33 mouse cellular contexts compared by ENCODE assay signal in genomic region chr5:112032036-112032435, GRCm38 (mm10).
DNase-seq lines count a peak whose midpoint lies in the region; ATAC-seq lines count a peak whose summit lies in the region.
"Had no signal": no experiment of that assay in that cellular context is flagged by ENCODE, and none has a peak within 500 bp of the region (broad histone marks: within the 10 kb centered on the region; RNA-seq: fewer than 3 reads in every experiment).

No protein-coding gene starts in this region.

- no peak overlapping the region for H3K9ac ChIP-seq in lung, embryonic 15.5 days
- H3K9ac ChIP-seq: embryonic facial prominence, embryonic 13.5 days; forebrain, embryonic 12.5 days; forebrain, embryonic 15.5 days; heart, embryonic 13.5 days; hindbrain, embryonic 14.5 days had no signal

- no peak overlapping the region for H3K4me2 ChIP-seq in lung, embryonic 15.5 days
- H3K4me2 ChIP-seq: embryonic facial prominence, embryonic 13.5 days; forebrain, embryonic 12.5 days; forebrain, embryonic 15.5 days; heart, embryonic 13.5 days; hindbrain, embryonic 14.5 days had no signal

- H3K27me3 ChIP-seq in lung, embryonic 15.5 days: no peaks in the 10 kb centered on the region
- H3K27me3 ChIP-seq: forebrain, embryonic 15.5 days had no signal

- H3K4me3 ChIP-seq in lung, embryonic 15.5 days: no peak overlapping the region
- H3K4me3 ChIP-seq: embryonic facial prominence, embryonic 10.5 days; embryonic facial prominence, embryonic 13.5 days; erythroblast, embryonic 14.5 days; forebrain, embryonic 12.5 days; forebrain, embryonic 15.5 days; gastrocnemius, adult 2 months; heart, embryonic 10.5 days; heart, embryonic 13.5 days had no signal

- DNase-seq in lung, postnatal 25 days (ENCODE audit: low spot score): no peak
- peak; percentile 79 for DNase-seq in ES-CJ7 (ENCODE audit: low read depth, low spot score)
- DNase-seq in ZHBTc4 (ENCODE audit: low read depth, low spot score): peak; percentile 91
- DNase-seq in heart, adult 8-10 months (ENCODE audit: low spot score): no peak
- DNase-seq in layer of hippocampus, postnatal 25 days (ENCODE audit: extremely low spot score in 1 of 2, low spot score in 1 of 2): no peak
- DNase-seq in frontal cortex, postnatal 36 days (ENCODE audit: low spot score in 2 of 2): no peak
- DNase-seq: adrenal gland, adult 8-10 months; adrenal gland, postnatal 25 days; cerebellum, adult 11-12 months; cerebellum, adult 8-10 months; cerebellum, postnatal 10 days; cerebellum, postnatal 36 days; embryo, embryonic 11 days; gastrocnemius, adult 2 months; gastrocnemius, postnatal 14 days; heart, adult 18-20 months; heart, postnatal 14 days; heart, postnatal 4 days had no signal

- no peaks in the 10 kb centered on the region for H3K4me1 ChIP-seq in lung, embryonic 15.5 days
- H3K4me1 ChIP-seq: embryonic facial prominence, embryonic 13.5 days; heart, embryonic 10.5 days; heart, embryonic 13.5 days had no signal

- H3K27ac ChIP-seq in lung, embryonic 15.5 days: no peak overlapping the region
- H3K27ac ChIP-seq: embryonic facial prominence, embryonic 10.5 days; embryonic facial prominence, embryonic 13.5 days; forebrain, embryonic 12.5 days; forebrain, embryonic 15.5 days; gastrocnemius, adult 2 months; heart, embryonic 10.5 days; heart, embryonic 13.5 days; hindbrain, embryonic 14.5 days; hindbrain, postnatal 0 days had no signal

- no peaks in the 10 kb centered on the region for H3K9me3 ChIP-seq in lung, embryonic 15.5 days
- H3K9me3 ChIP-seq: embryonic facial prominence, embryonic 10.5 days; embryonic facial prominence, embryonic 13.5 days; forebrain, embryonic 12.5 days; forebrain, embryonic 15.5 days; heart, embryonic 10.5 days; heart, embryonic 13.5 days had no signal

- peak; percentile 35; the same call in 1 of the 2 replicates for ATAC-seq in lung, embryonic 15.5 days (ENCODE audit: borderline replicate concordance, extremely low read depth, low FRiP score, low TSS enrichment)
- ATAC-seq: activated CD4-positive, CD25-positive, alpha-beta regulatory T cell, adult 4 months; CD4-positive, CD25-positive, alpha-beta regulatory T cell, adult 4 months; forebrain, embryonic 15.5 days; hindbrain, postnatal 0 days; inflammation-experienced regulatory T-cells, adult 6 months; Patski had no signal

- no peaks in the 10 kb centered on the region for H3K36me3 ChIP-seq in lung, embryonic 15.5 days
- H3K36me3 ChIP-seq: embryonic facial prominence, embryonic 10.5 days; embryonic facial prominence, embryonic 13.5 days; forebrain, embryonic 12.5 days; forebrain, embryonic 15.5 days; G1E; heart, embryonic 10.5 days; heart, embryonic 13.5 days had no signal

Comparison
In these comparisons a context has a peak if more than half of its experiments do, and no peak if none do; other contexts are left out.
1. DNase-seq: peak in ES-CJ7 (single experiment) and ZHBTc4 (single experiment); none in lung, postnatal 25 days (single experiment), heart, adult 8-10 months (single experiment), layer of hippocampus, postnatal 25 days (0 of 2) and frontal cortex, postnatal 36 days (0 of 2).